Mouse (Mus musculus): ENCODE measurements around the gene Kdm1b.

GRCm38 (mm10) chr13:47066516-47066915, 23.2 kb downstream of the Kdm1b start:
- TF ChIP-seq POLR2A (IDR thresholded peaks at IDR 0.05; ENCODE audit: low read depth, low read length) (no peak), CTCF (IDR thresholded peaks at IDR 0.05; ENCODE audit: borderline replicate concordance, insufficient read depth, low read length) (no peak)
